ENCODE assay signal across 8 mouse cellular contexts in the genomic region with DNA sequence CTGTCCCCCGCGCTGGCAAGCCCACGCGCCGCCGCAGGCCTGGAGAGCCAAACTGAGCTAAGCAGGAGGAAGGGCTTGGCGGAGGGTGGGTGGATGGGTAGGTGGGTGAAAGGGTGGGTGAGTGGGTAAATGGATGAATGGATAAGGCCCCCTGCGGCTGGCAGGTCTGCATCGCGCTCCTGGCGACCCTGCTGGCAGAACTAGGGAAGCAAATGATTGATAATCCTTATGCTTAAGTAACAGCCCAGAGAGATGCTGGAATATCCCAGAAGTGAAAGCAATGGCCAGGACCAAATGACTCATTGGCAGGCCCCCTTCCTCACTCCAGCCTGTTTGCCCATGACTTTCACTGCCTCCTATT. TPM values are rescaled to one million over a fixed set of nuclear protein-coding genes. Genes with fewer than 3 reads are reported as not detected.
DNase-seq lines count a peak whose midpoint lies in the region; ATAC-seq and TF ChIP-seq lines count a peak whose summit lies in the region.

No protein-coding gene starts in this region.

- no peaks in the 10 kb centered on the region for H3K9me3 ChIP-seq in hindbrain, embryonic 14.5 days (ENCODE audit: control insufficient read depth, low read length)
- H3K9me3 ChIP-seq in midbrain, embryonic 15.5 days, result no peaks in the 10 kb centered on the region

- ATAC-seq in hindbrain, embryonic 14.5 days (ENCODE audit: low FRiP score), result peak; percentile 86
- peak; percentile 87 for ATAC-seq in midbrain, embryonic 15.5 days (replicated peaks)

- H3K36me3 ChIP-seq in kidney, adult 2 months (ENCODE audit: control insufficient read depth, insufficient read depth, low read length), result no peaks in the 10 kb centered on the region
- no peaks in the 10 kb centered on the region for H3K36me3 ChIP-seq in hindbrain, embryonic 14.5 days (replicated peaks; ENCODE audit: control insufficient read depth, insufficient read depth)
- H3K36me3 ChIP-seq in midbrain, embryonic 15.5 days (replicated peaks), result no peaks in the 10 kb centered on the region

- no peak overlapping the region for H3K27ac ChIP-seq in kidney, adult 2 months (ENCODE audit: insufficient read depth, low read depth, low read length)
- H3K27ac ChIP-seq in hindbrain, embryonic 14.5 days, result peak overlapping the region; percentile 93
- peak overlapping the region; percentile 94 for H3K27ac ChIP-seq in midbrain, embryonic 15.5 days

- H3K27me3 ChIP-seq in kidney, adult 2 months (replicated peaks; ENCODE audit: control insufficient read depth, insufficient read depth, low read length), result no peaks in the 10 kb centered on the region
- no peaks in the 10 kb centered on the region for H3K27me3 ChIP-seq in hindbrain, embryonic 14.5 days (ENCODE audit: control insufficient read depth, insufficient read depth, low read length)
- H3K27me3 ChIP-seq in midbrain, embryonic 15.5 days (replicated peaks), result no peaks in the 10 kb centered on the region

- no peak for TF ChIP-seq POLR2A in kidney, adult 2 months (IDR thresholded peaks at IDR 0.05; ENCODE audit: low read depth, low read length)
- no peak; the same call in 1 of the 2 replicates for TF ChIP-seq POLR2A in brain, embryonic 14.5 days (IDR thresholded peaks at IDR 0.05; ENCODE audit: borderline replicate concordance, extremely low read depth, insufficient read depth, insufficient read length, poor library complexity, severe bottlenecking)

- peak overlapping the region; percentile 72 for H3K4me2 ChIP-seq in hindbrain, embryonic 14.5 days (replicated peaks)
- H3K4me2 ChIP-seq in midbrain, embryonic 15.5 days, result peak overlapping the region; percentile 81

- no peak for TF ChIP-seq CTCF in kidney, adult 2 months (conservative IDR thresholded peaks at IDR 0.05; ENCODE audit: insufficient read depth, insufficient read length, low read depth, low read length)
- peak; percentile 32; the same call in 1 of the 2 replicates for TF ChIP-seq CTCF in brain, embryonic 14.5 days (IDR thresholded peaks at IDR 0.05; ENCODE audit: borderline replicate concordance, extremely low read depth, insufficient read depth, insufficient read length)

- no peaks in the 10 kb centered on the region for H3K4me1 ChIP-seq in kidney, adult 2 months (ENCODE audit: control insufficient read depth, insufficient read depth, low read length)
- H3K4me1 ChIP-seq in hindbrain, embryonic 14.5 days (replicated peaks; ENCODE audit: control insufficient read depth, insufficient read depth, low read length), result peaks cover 20% of the 10 kb centered on the region
- H3K4me1 ChIP-seq in midbrain, embryonic 15.5 days, result peaks cover 22% of the 10 kb centered on the region

- H3K9ac ChIP-seq in hindbrain, embryonic 14.5 days, result peak overlapping the region; percentile 90
- peak overlapping the region; percentile 82 for H3K9ac ChIP-seq in midbrain, embryonic 15.5 days

- 0% methylated on average over 11 of the region's 11 CpGs for WGBS in kidney, adult 2 months
- WGBS in hindbrain, embryonic 14.5 days, result 1% methylated on average over 11 of the region's 11 CpGs
- WGBS in midbrain, embryonic 15.5 days, result 1% methylated on average over 11 of the region's 11 CpGs

- no peak for DNase-seq in kidney, adult 2 months
- DNase-seq in kidney, postnatal 10 days, result no peak
- no peak for DNase-seq in brain, embryonic 14.5 days (ENCODE audit: low read depth)
- peak; percentile 28 for DNase-seq in hindbrain, embryonic 14.5 days (ENCODE audit: low spot score)
- no peak for DNase-seq in gastrocnemius, postnatal 4 days (ENCODE audit: low spot score in 2 of 2)
- no peak for DNase-seq in cerebellum, postnatal 10 days
- no peak for DNase-seq in thymus, postnatal 0 days (ENCODE audit: low spot score)

- peak overlapping the region; percentile 21; the same call in 1 of the 2 replicates for H3K4me3 ChIP-seq in kidney, adult 2 months (ENCODE audit: insufficient read depth, low read depth, low read length)
- peak overlapping the region; percentile 94 for H3K4me3 ChIP-seq in hindbrain, embryonic 14.5 days (replicated peaks; ENCODE audit: low read length)
- H3K4me3 ChIP-seq in midbrain, embryonic 15.5 days, result peak overlapping the region; percentile 78

RNA-seq across cellular contexts. Expression of a gene that starts 0.4 kb away (rescaled TPM):
- polyA plus RNA-seq in kidney, adult 2 months (2012; rRNA removed), result 0.73 and 1.2 TPM in 2 replicates
- polyA plus RNA-seq in brain, embryonic 14.5 days (2012; rRNA removed), result 15.2 and 22.5 TPM in 2 replicates
- 49.4 and 56.7 TPM in 2 replicates for polyA plus RNA-seq in hindbrain, embryonic 14.5 days (2014; fragmentation: Nextera tagmentation; extraction: Ambion mirVana)
- polyA plus RNA-seq in midbrain, embryonic 15.5 days (2015; fragmentation: Nextera tagmentation; extraction: Ambion mirVana), result 35.2 and 39.1 TPM in 2 replicates
- total RNA-seq in gastrocnemius, postnatal 4 days (2021), result under 1 TPM; 0.36 to 0.59 TPM
- 0.12 TPM in 1 of 2 replicates, not detected in the other for polyA plus RNA-seq in thymus, postnatal 0 days (2015; fragmentation: Nextera tagmentation; extraction: Ambion mirVana)

Comparison
In these comparisons a context has a peak if more than half of its experiments do, and no peak if none do; other contexts are left out.
1. H3K4me3 ChIP-seq: peak in every context shown above with its lines; median percentile 94 in hindbrain, embryonic 14.5 days; 78 in midbrain, embryonic 15.5 days; 21 in kidney, adult 2 months.